ENCODE assay signal across 11 mouse cellular contexts in the genomic region with DNA sequence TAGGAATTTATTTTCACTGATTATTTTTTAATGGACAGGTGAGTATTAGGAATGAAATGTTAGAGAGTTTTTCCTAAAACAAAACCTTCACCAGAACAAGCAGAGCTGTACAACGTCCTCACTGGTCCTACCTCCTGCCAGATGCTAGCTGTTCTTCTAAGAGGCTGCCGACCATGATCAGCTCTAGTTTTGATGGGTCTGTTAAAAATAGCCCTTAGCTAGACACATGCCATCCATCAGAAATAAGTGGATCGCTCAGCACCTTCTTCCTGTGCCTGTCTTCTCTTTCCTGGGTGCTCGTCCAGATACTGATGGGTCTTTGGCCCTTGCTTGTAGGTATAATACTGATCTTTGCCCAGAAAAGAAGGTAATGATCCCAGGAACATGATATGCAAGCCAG.
"Had no signal": no experiment of that assay in that cellular context is flagged by ENCODE, and none has a peak within 500 bp of the region (broad histone marks: within the 10 kb centered on the region; RNA-seq: fewer than 3 reads in every experiment).

No protein-coding gene starts in this region.

- DNase-seq: kidney, adult 9 months; kidney, postnatal 36 days; lung, adult 2 months; lung, postnatal 36 days; thymus, adult 18-20 months; thymus, postnatal 14 days had no signal

- H3K9ac ChIP-seq: limb, embryonic 13.5 days; liver, embryonic 15.5 days; midbrain, embryonic 13.5 days had no signal

- ATAC-seq: lung, postnatal 0 days; midbrain, embryonic 13.5 days had no signal

- H3K27ac ChIP-seq: kidney, postnatal 0 days; limb, embryonic 13.5 days; liver, embryonic 15.5 days; midbrain, embryonic 13.5 days had no signal

- H3K36me3 ChIP-seq: limb, embryonic 13.5 days; liver, embryonic 15.5 days; midbrain, embryonic 13.5 days had no signal

- H3K4me1 ChIP-seq: limb, embryonic 13.5 days; liver, embryonic 15.5 days; midbrain, embryonic 13.5 days had no signal

- H3K4me3 ChIP-seq: limb, embryonic 13.5 days; liver, embryonic 15.5 days; midbrain, embryonic 13.5 days had no signal

- H3K27me3 ChIP-seq: limb, embryonic 13.5 days; liver, embryonic 15.5 days; midbrain, embryonic 13.5 days had no signal

- H3K9me3 ChIP-seq: limb, embryonic 13.5 days; liver, embryonic 15.5 days; midbrain, embryonic 13.5 days had no signal

- H3K4me2 ChIP-seq: limb, embryonic 13.5 days; liver, embryonic 15.5 days; midbrain, embryonic 13.5 days had no signal
